Mouse (Mus musculus): ENCODE measurements at regions not wholly inside any gene's neighbourhood (a gene's known extent, or its start where the extent isn't known, plus 50 kb on each side); places are given as distances from the start of the nearest gene placed in this dataset.

GRCm38 (mm10) chr12:10514278-10514677, 123.7 kb downstream of the Rdh14 start:
- H3K27ac ChIP-seq (ENCODE audit: low read depth, low read length) = no peak overlapping the region
- ATAC-seq (replicated peaks; ENCODE audit: low FRiP score) (no peak), DNase-seq (ENCODE audit: low spot score) (no peak)
- H3K4me3 ChIP-seq (ENCODE audit: low read depth, low read length) = no peak overlapping the region
- no peaks in the 10 kb centered on the region for H3K4me1 ChIP-seq (replicated peaks; ENCODE audit: control insufficient read depth, insufficient read depth, low read length)
- H3K9me3 ChIP-seq (ENCODE audit: control insufficient read depth, low read length) = no peaks in the 10 kb centered on the region
- no peaks in the 10 kb centered on the region for H3K27me3 ChIP-seq (ENCODE audit: control insufficient read depth, insufficient read depth, low read length)
- no peaks in the 10 kb centered on the region for H3K36me3 ChIP-seq (ENCODE audit: control insufficient read depth, insufficient read depth, low read length)
- H3K9ac ChIP-seq (ENCODE audit: low read length) = no peak overlapping the region
- 88% methylated on average over 8 of the region's 8 CpGs for WGBS
- H3K4me2 ChIP-seq (ENCODE audit: low read depth, low read length, severe bottlenecking) = no peak overlapping the region

GRCm38 (mm10) chr12:10524509-10525286, 134.1 kb downstream of the Rdh14 start:
- ATAC-seq (replicated peaks; ENCODE audit: low FRiP score) (no peak), DNase-seq (ENCODE audit: low spot score) (no peak)
- no peak overlapping the region for H3K9ac ChIP-seq (ENCODE audit: low read length)
- no peak overlapping the region for H3K4me3 ChIP-seq (ENCODE audit: low read depth, low read length)
- H3K36me3 ChIP-seq (ENCODE audit: control insufficient read depth, insufficient read depth, low read length) = no peaks in the 10 kb centered on the region
- WGBS = 76% methylated on average over 7 of the region's 7 CpGs
- no peak overlapping the region for H3K4me2 ChIP-seq (ENCODE audit: low read depth, low read length, severe bottlenecking)
- H3K27me3 ChIP-seq (ENCODE audit: control insufficient read depth, insufficient read depth, low read length) = no peaks in the 10 kb centered on the region
- H3K9me3 ChIP-seq (ENCODE audit: control insufficient read depth, low read length) = no peaks in the 10 kb centered on the region
- H3K4me1 ChIP-seq (replicated peaks; ENCODE audit: control insufficient read depth, insufficient read depth, low read length) = no peaks in the 10 kb centered on the region
- H3K27ac ChIP-seq (ENCODE audit: low read depth, low read length) = no peak overlapping the region

- Histone ChIP-seq H3K4me1 (replicated peaks; ENCODE audit: control insufficient read depth, insufficient read depth, low read length) (no peaks in the 10 kb centered on the region), H3K27ac (ENCODE audit: low read depth, low read length) (no peak overlapping the region), H3K9me3 (ENCODE audit: control insufficient read depth, low read length) (no peaks in the 10 kb centered on the region), H3K9ac (ENCODE audit: low read length) (no peak overlapping the region), H3K36me3 (ENCODE audit: control insufficient read depth, insufficient read depth, low read length) (no peaks in the 10 kb centered on the region), H3K4me2 (ENCODE audit: low read depth, low read length, severe bottlenecking) (no peak overlapping the region), H3K4me3 (ENCODE audit: low read depth, low read length) (no peak overlapping the region), H3K27me3 (ENCODE audit: control insufficient read depth, insufficient read depth, low read length) (no peaks in the 10 kb centered on the region)
- DNase-seq (ENCODE audit: low spot score) (no peak), ATAC-seq (replicated peaks; ENCODE audit: low FRiP score) (no peak)
- WGBS = 89% methylated on average over 4 of the region's 4 CpGs
Measured at GRCm38 (mm10) chr12:10525934-10526333, 135.4 kb downstream of the Rdh14 start.

- no peaks in the 10 kb centered on the region for H3K4me1 ChIP-seq (replicated peaks; ENCODE audit: control insufficient read depth, insufficient read depth, low read length)
- 83% methylated on average over 2 of the region's 2 CpGs for WGBS
- no peak overlapping the region for H3K9ac ChIP-seq (ENCODE audit: low read length)
- H3K4me2 ChIP-seq (ENCODE audit: low read depth, low read length, severe bottlenecking) = no peak overlapping the region
- H3K27ac ChIP-seq (ENCODE audit: low read depth, low read length) = no peak overlapping the region
- H3K4me3 ChIP-seq (ENCODE audit: low read depth, low read length) = no peak overlapping the region
- H3K27me3 ChIP-seq (ENCODE audit: control insufficient read depth, insufficient read depth, low read length) = no peaks in the 10 kb centered on the region
- H3K9me3 ChIP-seq (ENCODE audit: control insufficient read depth, low read length) = no peaks in the 10 kb centered on the region
- no peaks in the 10 kb centered on the region for H3K36me3 ChIP-seq (ENCODE audit: control insufficient read depth, insufficient read depth, low read length)
- no peak for DNase-seq (ENCODE audit: low spot score)
- no peak for ATAC-seq (replicated peaks; ENCODE audit: low FRiP score)
Measured at GRCm38 (mm10) chr12:10529077-10529476, 138.5 kb downstream of the Rdh14 start.

- Histone ChIP-seq H3K27ac (ENCODE audit: low read depth, low read length) (no peak overlapping the region), H3K9ac (ENCODE audit: low read length) (no peak overlapping the region), H3K4me3 (ENCODE audit: low read depth, low read length) (no peak overlapping the region), H3K4me1 (replicated peaks; ENCODE audit: control insufficient read depth, insufficient read depth, low read length) (no peaks in the 10 kb centered on the region), H3K36me3 (ENCODE audit: control insufficient read depth, insufficient read depth, low read length) (no peaks in the 10 kb centered on the region), H3K27me3 (ENCODE audit: control insufficient read depth, insufficient read depth, low read length) (no peaks in the 10 kb centered on the region), H3K9me3 (ENCODE audit: control insufficient read depth, low read length) (no peaks in the 10 kb centered on the region), H3K4me2 (ENCODE audit: low read depth, low read length, severe bottlenecking) (no peak overlapping the region)
- WGBS = 84% methylated on average over 3 of the region's 3 CpGs
- ATAC-seq (replicated peaks; ENCODE audit: low FRiP score) (no peak), DNase-seq (ENCODE audit: low spot score) (no peak)
Measured at GRCm38 (mm10) chr12:10530996-10531395, 140.4 kb downstream of the Rdh14 start.

GRCm38 (mm10) chr12:10533971-10534370, 143.4 kb downstream of the Rdh14 start:
- no peak overlapping the region for H3K27ac ChIP-seq (ENCODE audit: low read depth, low read length)
- ATAC-seq (replicated peaks; ENCODE audit: low FRiP score) (no peak), DNase-seq (ENCODE audit: low spot score) (no peak)
- H3K4me3 ChIP-seq (ENCODE audit: low read depth, low read length) = no peak overlapping the region
- H3K27me3 ChIP-seq (ENCODE audit: control insufficient read depth, insufficient read depth, low read length) = no peaks in the 10 kb centered on the region
- no peak overlapping the region for H3K4me2 ChIP-seq (ENCODE audit: low read depth, low read length, severe bottlenecking)
- no peaks in the 10 kb centered on the region for H3K4me1 ChIP-seq (replicated peaks; ENCODE audit: control insufficient read depth, insufficient read depth, low read length)
- H3K9me3 ChIP-seq (ENCODE audit: control insufficient read depth, low read length) = no peaks in the 10 kb centered on the region
- no peaks in the 10 kb centered on the region for H3K36me3 ChIP-seq (ENCODE audit: control insufficient read depth, insufficient read depth, low read length)
- 91% methylated on average over 6 of the region's 6 CpGs for WGBS
- H3K9ac ChIP-seq (ENCODE audit: low read length) = no peak overlapping the region

- H3K4me3 ChIP-seq (ENCODE audit: low read depth, low read length) = no peak overlapping the region
- ATAC-seq (replicated peaks; ENCODE audit: low FRiP score) = no peak
- no peak overlapping the region for H3K27ac ChIP-seq (ENCODE audit: low read depth, low read length)
- H3K4me2 ChIP-seq (ENCODE audit: low read depth, low read length, severe bottlenecking) = no peak overlapping the region
- DNase-seq (ENCODE audit: low spot score) = no peak
- no peaks in the 10 kb centered on the region for H3K36me3 ChIP-seq (ENCODE audit: control insufficient read depth, insufficient read depth, low read length)
- H3K9ac ChIP-seq (ENCODE audit: low read length) = no peak overlapping the region
- H3K9me3 ChIP-seq (ENCODE audit: control insufficient read depth, low read length) = no peaks in the 10 kb centered on the region
- WGBS = 86% methylated on average over 12 of the region's 12 CpGs
- H3K27me3 ChIP-seq (ENCODE audit: control insufficient read depth, insufficient read depth, low read length) = no peaks in the 10 kb centered on the region
- H3K4me1 ChIP-seq (replicated peaks; ENCODE audit: control insufficient read depth, insufficient read depth, low read length) = no peaks in the 10 kb centered on the region
Measured at GRCm38 (mm10) chr12:10536239-10536638, 145.7 kb downstream of the Rdh14 start.

GRCm38 (mm10) chr12:10537069-10537468, 146.5 kb downstream of the Rdh14 start:
- Histone ChIP-seq H3K27me3 (ENCODE audit: control insufficient read depth, insufficient read depth, low read length) (no peaks in the 10 kb centered on the region), H3K4me1 (replicated peaks; ENCODE audit: control insufficient read depth, insufficient read depth, low read length) (no peaks in the 10 kb centered on the region), H3K27ac (ENCODE audit: low read depth, low read length) (no peak overlapping the region), H3K4me2 (ENCODE audit: low read depth, low read length, severe bottlenecking) (no peak overlapping the region), H3K4me3 (ENCODE audit: low read depth, low read length) (no peak overlapping the region), H3K9me3 (ENCODE audit: control insufficient read depth, low read length) (no peaks in the 10 kb centered on the region), H3K9ac (ENCODE audit: low read length) (no peak overlapping the region), H3K36me3 (ENCODE audit: control insufficient read depth, insufficient read depth, low read length) (no peaks in the 10 kb centered on the region)
- WGBS = 3% methylated on average over 4 of the region's 4 CpGs
- DNase-seq (ENCODE audit: low spot score) (peak; percentile 83), ATAC-seq (replicated peaks; ENCODE audit: low FRiP score) (peak; percentile 80)
